Mouse (Mus musculus) kidney, adult 2 months (tissue): ENCODE measurements around the gene Ppp1r32.

ENCODE experiments used
- CTCF ChIP-seq: fragments of 200-500 bp; conservative IDR thresholded peaks from 2 replicates; pipeline ENCODE4 v1.5.1; 2011; ENCODE audit warnings: low read depth, mild to moderate bottlenecking, control low read depth, low read length, moderate library complexity, mixed read lengths; ENCODE audit not compliant: insufficient read depth, insufficient read length
- POLR2A ChIP-seq: fragments of 200-500 bp; IDR thresholded peaks from one replicate; pipeline ENCODE4 v1.6.1; 2011; ENCODE audit warnings: low read depth, low read length, control low read depth

GRCm38 (mm10) chr19:10431410-10431809 is 51.3 kb downstream of the Ppp1r32 start:
- no peak for TF ChIP-seq POLR2A
- no peak for TF ChIP-seq CTCF
